Mouse (Mus musculus) intestine, embryonic 16.5 days (tissue): Measurements from ENCODE around the gene Xrra1. TPM values are rescaled to one million over a fixed set of nuclear protein-coding genes. Genes with fewer than 3 reads are reported as not detected.
A peak's percentile ranks its signal among the peaks of the same experiment; 100 is the strongest.
"Not testable (repeated sequence)": the region's sequence is repeated elsewhere in the genome, so short reads cannot be mapped to it uniquely, and the experiment has no call there.

Experiments
- ATAC-seq: fragments of 200-750 bp; cut with Nextera tagmentation; 2 replicates; pipeline ENCODE4 v1.8.0; 2017; ENCODE audit warnings: moderate TSS enrichment, moderate library complexity
- H3K27ac ChIP-seq: fragments of 300-500 bp; sonication (generic); 2 replicates; pipeline ENCODE4 v1.5.1; 2014; ENCODE audit warnings: mild to moderate bottlenecking, low read length
- H3K27me3 ChIP-seq: fragments of 300-500 bp; sonication (generic); replicated peaks from 2 replicates; pipeline ENCODE4 v1.6.1; 2014; ENCODE audit warnings: low read length, control low read depth, mixed read lengths; ENCODE audit not compliant: control insufficient read depth, insufficient read depth
- H3K36me3 ChIP-seq: fragments of 300-500 bp; sonication (generic); 2 replicates; pipeline ENCODE4 v1.6.1; 2014; ENCODE audit warnings: low read length, control low read depth; ENCODE audit not compliant: control insufficient read depth, insufficient read depth
- H3K4me1 ChIP-seq: fragments of 300-500 bp; sonication (generic); 2 replicates; pipeline ENCODE4 v1.6.1; 2014; ENCODE audit warnings: low read length, control low read depth, mixed read lengths; ENCODE audit not compliant: control insufficient read depth, insufficient read depth
- H3K4me2 ChIP-seq: fragments of 300-500 bp; sonication (generic); 2 replicates; pipeline ENCODE4 v1.6.1; 2014; ENCODE audit warnings: low read depth, low read length, control low read depth
- H3K4me3 ChIP-seq: fragments of 300-500 bp; sonication (generic); 2 replicates; pipeline ENCODE4 v1.5.1; 2014; ENCODE audit warnings: mild to moderate bottlenecking, low read length
- H3K9ac ChIP-seq: fragments of 300-500 bp; sonication (generic); 2 replicates; pipeline ENCODE4 v1.6.1; 2014; ENCODE audit warnings: low read depth, low read length
- H3K9me3 ChIP-seq: fragments of 300-500 bp; sonication (generic); 2 replicates; pipeline ENCODE4 v1.6.1; 2016; ENCODE audit warnings: low read length, control low read depth; ENCODE audit not compliant: control insufficient read depth
- WGBS: fragments of 180-500 bp; shearing (Covaris S2); extraction: QIAGEN DNeasy Blood & Tissue Kit; methylation state at CpG from one replicate; pipeline ENCODE4 v1.1.7; 2014; 5-methylcytosine and 5-hydroxymethylcytosine counted together
- polyA plus RNA-seq: library from polyadenylated mRNA; unstranded; fragments of >200 nt; fragmentation: Nextera tagmentation; extraction: Ambion mirVana; gene quantifications from 2 replicates; pipeline ENCODE4 v1.2.1, GENCODE M21; 2015

The Xrra1 gene
- polyA plus RNA-seq: 0.11 and 0.12 TPM in 2 replicates

DNA sequence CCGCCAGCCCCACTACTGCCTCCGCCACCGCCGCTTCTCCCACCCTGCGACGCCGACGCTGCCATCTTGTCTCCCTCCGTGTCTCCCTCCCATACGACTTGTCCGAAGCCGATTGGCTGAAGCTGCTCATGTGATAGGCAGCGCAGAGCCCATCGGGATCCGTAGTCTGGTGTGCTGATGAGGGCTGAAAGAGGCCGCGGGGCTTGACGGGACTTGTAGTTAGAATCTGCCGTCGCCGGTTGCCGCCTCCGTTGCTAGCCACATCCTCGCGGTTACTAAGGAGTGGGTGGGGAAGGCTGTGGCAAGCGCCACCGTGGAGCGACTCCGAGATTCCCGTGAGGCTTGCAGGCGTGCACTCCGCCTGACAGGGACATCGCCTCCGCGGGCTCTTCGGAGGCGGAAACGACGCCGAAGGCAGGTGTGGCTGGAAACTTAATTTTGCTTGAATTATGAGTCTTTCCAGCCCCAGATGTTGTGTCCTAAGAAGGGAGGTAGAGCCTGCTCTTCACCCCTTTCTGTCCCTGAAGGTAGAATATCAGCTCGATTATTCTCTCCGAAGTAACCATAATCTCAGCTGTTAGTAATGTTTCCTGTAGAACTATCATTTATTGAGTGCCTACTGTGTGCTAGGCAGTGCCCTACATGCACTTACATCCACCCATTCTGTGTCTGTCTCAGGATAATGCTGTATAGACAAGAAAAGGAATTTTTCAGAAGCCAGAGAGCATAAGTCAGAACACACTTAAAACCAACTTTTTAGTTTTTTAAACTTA lies at the start of gene Xrra1:
Xrra1 (plus strand) TSS at position 304 of the 773 bp plus-strand sequence.
- Histone ChIP-seq H3K36me3 (0 out of 2 replicates have a peak, but pooled peaks cover 4% of the 10 kb centered on the region), H3K9me3 (no peaks in the 10 kb centered on the region), H3K4me3 (peak within 1 kb of the TSS; percentile 76), H3K4me1 (peaks cover 14% of the 10 kb centered on the region), H3K27me3 (no peaks in the 10 kb centered on the region), H3K27ac (peak within 1 kb of the TSS; percentile 24; the same call in 1 of the 2 replicates), H3K4me2 (peak within 1 kb of the TSS; percentile 66), H3K9ac (peak within 1 kb of the TSS; percentile 92)
- WGBS: under 1% methylated on average over 42 of the region's 42 CpGs
- ATAC-seq: peak; percentile 99

DNA sequence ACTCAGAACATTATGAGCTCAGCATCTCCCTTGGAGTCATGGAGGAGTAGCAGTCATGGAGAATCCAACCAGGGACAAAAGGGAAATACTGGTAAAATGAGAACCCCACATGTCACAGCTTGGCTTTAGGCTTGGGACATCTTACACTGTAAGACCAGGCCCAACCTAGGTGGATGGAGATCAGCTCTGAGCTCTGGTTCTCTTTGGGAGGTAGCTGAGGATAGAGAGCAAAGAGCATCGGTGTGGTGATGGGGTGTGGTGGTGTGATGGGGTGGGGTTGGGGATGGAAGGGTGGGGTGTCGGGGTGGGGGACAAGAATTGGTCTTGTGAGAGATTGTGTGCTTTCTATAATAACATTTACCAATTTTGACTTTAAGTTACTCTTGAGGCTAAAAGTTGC lies 48.1 kb upstream of the Xrra1 start:
- H3K4me3 ChIP-seq: no peak overlapping the region
- no peaks in the 10 kb centered on the region for H3K27me3 ChIP-seq
- 89% methylated on average over 2 of the region's 2 CpGs for WGBS
- no peak overlapping the region for H3K4me2 ChIP-seq
- H3K9ac ChIP-seq: no peak overlapping the region
- peaks cover 11% of the 10 kb centered on the region; the same call in 1 of the 2 replicates for H3K9me3 ChIP-seq
- no peak overlapping the region for H3K27ac ChIP-seq
- peaks cover 19% of the 10 kb centered on the region for H3K36me3 ChIP-seq
- no peak for ATAC-seq
- H3K4me1 ChIP-seq: no peaks in the 10 kb centered on the region

DNA sequence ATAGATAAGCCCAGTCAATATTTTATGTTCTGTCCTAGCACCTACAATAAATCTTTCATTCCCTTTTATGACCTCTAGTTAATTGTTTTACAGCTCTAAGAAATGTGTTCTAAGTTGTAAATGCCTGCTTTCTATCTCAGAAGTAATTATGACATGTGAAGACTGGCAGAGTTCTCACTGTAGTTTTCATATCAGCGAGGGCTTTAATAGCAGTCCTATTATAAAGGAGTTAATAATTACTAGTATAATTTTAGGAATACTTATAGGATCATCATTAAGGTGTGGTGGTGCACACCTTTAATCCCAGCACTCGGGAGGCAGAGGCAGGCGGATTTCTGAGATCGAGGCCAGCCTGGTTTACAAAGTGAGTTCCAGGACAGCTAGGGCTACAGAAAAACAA lies 47.3 kb upstream of the Xrra1 start:
- H3K9me3 ChIP-seq: peaks cover 11% of the 10 kb centered on the region; the same call in 1 of the 2 replicates
- H3K4me3 ChIP-seq: no peak overlapping the region
- peaks cover 19% of the 10 kb centered on the region for H3K36me3 ChIP-seq
- H3K27me3 ChIP-seq: no peaks in the 10 kb centered on the region
- no peak overlapping the region for H3K9ac ChIP-seq
- H3K4me1 ChIP-seq: no peaks in the 10 kb centered on the region
- H3K27ac ChIP-seq: no peak overlapping the region
- no peak overlapping the region for H3K4me2 ChIP-seq
- ATAC-seq: peak; percentile 81
- WGBS: 59% methylated on average over 4 of the region's 4 CpGs

DNA sequence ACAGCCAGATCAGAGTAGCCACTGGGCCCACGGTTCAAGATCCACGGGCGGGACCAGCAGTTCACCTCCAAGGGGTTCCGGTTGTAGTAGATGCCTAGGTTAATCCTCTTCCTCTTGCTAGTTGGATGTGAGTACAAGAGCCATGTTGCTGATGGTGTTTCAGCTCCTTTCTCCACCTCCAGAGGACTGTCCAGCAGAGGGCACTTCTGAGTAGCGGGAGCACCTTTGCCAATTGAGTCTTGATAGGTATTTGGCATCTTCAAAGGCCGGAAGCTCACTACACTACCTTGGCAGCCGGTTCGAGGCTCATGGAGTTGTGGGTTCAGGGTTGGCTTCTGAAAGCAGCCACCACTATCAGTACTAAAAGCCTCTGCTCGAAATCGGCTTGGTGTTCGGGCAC lies 45.5 kb upstream of the Xrra1 start:
- ATAC-seq: no peak
- Histone ChIP-seq H3K9me3 (peaks cover 11% of the 10 kb centered on the region; the same call in 1 of the 2 replicates), H3K4me3 (no peak overlapping the region), H3K9ac (no peak overlapping the region), H3K4me1 (no peaks in the 10 kb centered on the region), H3K27me3 (no peaks in the 10 kb centered on the region), H3K4me2 (no peak overlapping the region), H3K36me3 (peaks cover 19% of the 10 kb centered on the region), H3K27ac (no peak overlapping the region)
- 91% methylated on average over 11 of the region's 11 CpGs for WGBS

DNA sequence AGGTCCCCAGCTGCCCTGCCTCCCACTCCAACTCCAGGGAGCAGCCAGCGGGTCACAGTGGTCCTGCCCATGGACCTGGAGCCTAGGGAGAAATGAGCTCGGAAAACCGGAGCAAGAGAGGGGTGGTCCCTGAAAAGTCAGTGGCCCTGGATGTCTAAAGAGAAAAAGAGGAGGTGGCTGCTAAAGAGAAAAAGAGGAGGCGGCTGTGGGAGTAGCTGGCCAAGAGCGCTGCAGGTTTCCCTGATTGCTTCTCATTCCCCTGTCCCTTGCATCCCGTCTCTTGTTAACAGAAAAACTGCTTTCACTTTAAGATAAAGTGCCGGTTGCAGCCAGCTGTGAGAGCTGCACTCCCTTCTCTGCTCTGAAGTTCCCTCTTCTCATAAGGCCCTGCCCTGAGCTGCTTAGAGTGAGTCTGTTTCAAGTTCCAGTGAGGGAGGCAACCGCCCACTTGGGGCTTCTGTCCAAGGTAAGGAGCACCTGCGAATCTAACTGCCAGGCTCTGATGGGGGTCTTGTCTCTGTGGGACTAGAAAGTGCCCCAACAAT lies 40.7 kb upstream of the Xrra1 start:
- not testable (repeated sequence) for ATAC-seq, H3K9ac ChIP-seq, H3K4me2 ChIP-seq, H3K27me3 ChIP-seq, H3K36me3 ChIP-seq, H3K9me3 ChIP-seq, H3K4me1 ChIP-seq, H3K4me3 ChIP-seq, H3K27ac ChIP-seq
- 36% methylated on average over 9 of the region's 9 CpGs for WGBS

DNA sequence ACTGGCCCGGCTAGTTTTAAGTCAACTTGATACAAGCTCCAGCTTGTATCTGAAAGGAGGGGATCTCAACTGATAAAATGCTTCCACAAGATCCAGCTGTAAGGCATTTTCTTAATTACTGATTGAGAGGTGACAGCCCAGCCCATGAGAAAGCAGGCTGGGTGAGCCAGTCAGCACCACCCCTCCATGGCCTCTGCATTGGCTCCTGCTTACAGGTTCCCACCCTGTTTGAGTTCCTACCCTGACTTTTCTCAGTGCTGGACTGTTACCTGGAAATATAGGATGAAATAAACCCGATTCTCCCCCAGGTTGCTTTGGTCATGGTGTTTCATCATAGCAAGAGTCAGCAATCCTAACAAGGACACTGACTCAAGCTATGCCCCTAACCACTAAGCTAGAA lies 37.0 kb upstream of the Xrra1 start:
- no peak overlapping the region for H3K27ac ChIP-seq
- H3K9me3 ChIP-seq: no peaks in the 10 kb centered on the region

DNA sequence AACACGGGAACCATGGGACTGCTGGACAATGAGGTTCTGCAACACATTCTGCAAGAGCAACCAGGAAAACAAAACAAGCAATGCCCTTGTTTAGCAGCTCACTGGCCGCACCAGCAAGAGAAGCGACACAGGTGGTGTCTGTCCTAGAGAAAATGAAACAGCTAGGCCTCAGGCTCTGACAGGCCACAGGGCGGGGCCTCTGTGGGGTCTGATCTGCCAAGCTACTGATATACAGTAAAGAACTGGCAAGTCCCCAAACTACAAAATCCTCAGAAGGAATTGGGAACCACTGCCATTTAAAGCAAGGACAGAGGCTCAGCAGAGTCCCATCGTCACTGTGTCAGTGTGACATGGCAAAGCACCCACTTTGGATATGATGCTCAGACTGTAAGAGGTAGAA lies 36.5 kb upstream of the Xrra1 start:
- H3K4me2 ChIP-seq: no peak overlapping the region
- peaks cover 15% of the 10 kb centered on the region for H3K4me1 ChIP-seq
- no peak for ATAC-seq
- H3K9ac ChIP-seq: no peak overlapping the region
- WGBS: 80% methylated on average over 5 of the region's 5 CpGs
- H3K9me3 ChIP-seq: no peaks in the 10 kb centered on the region
- H3K36me3 ChIP-seq: no peaks in the 10 kb centered on the region
- no peak overlapping the region for H3K4me3 ChIP-seq
- H3K27me3 ChIP-seq: no peaks in the 10 kb centered on the region
- H3K27ac ChIP-seq: no peak overlapping the region

More for the DNA sequence above, 37.0 kb upstream of the Xrra1 start:
- Histone ChIP-seq H3K36me3 (no peaks in the 10 kb centered on the region), H3K4me3 (no peak overlapping the region), H3K9ac (no peak overlapping the region), H3K4me2 (no peak overlapping the region), H3K27me3 (no peaks in the 10 kb centered on the region), H3K4me1 (peaks cover 15% of the 10 kb centered on the region)
- WGBS: 79% methylated on average over 2 of the region's 2 CpGs
- ATAC-seq: no peak

DNA sequence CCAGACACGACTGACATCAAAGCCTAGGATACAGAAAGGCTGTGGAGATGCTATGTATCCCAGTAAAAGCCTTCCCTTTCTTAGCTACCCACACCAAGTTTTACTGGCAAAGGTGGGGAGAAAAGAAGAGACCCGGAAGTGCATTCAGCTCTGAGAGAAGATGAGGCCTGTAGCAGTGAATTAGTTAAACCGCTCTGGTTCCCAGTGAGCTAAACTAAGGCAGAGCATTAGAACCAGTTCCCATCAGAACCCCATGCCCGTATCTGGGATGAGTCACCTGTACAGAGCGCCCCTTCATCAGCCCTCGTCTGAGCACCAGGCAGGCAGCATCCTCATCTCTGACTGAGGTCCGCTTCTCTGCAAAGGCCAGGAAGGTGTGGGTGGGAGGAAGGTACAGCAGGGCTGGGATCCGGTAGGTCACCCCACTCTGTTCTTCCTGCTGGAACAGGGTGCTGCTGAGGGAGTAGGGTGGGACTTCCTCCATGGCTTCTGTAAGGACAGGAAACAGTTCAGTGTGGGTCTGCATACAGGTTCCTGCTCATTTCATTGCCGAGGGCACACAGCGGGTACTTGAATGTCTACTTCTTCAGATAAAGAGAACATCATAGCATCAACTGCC lies 35.8 kb upstream of the Xrra1 start:
- H3K27ac ChIP-seq: no peak overlapping the region
- no peaks in the 10 kb centered on the region for H3K36me3 ChIP-seq
- ATAC-seq: no peak
- 88% methylated on average over 10 of the region's 10 CpGs for WGBS
- H3K27me3 ChIP-seq: no peaks in the 10 kb centered on the region
- no peaks in the 10 kb centered on the region for H3K9me3 ChIP-seq
- no peak overlapping the region for H3K4me3 ChIP-seq
- H3K4me1 ChIP-seq: peaks cover 15% of the 10 kb centered on the region
- H3K4me2 ChIP-seq: no peak overlapping the region
- H3K9ac ChIP-seq: no peak overlapping the region

DNA sequence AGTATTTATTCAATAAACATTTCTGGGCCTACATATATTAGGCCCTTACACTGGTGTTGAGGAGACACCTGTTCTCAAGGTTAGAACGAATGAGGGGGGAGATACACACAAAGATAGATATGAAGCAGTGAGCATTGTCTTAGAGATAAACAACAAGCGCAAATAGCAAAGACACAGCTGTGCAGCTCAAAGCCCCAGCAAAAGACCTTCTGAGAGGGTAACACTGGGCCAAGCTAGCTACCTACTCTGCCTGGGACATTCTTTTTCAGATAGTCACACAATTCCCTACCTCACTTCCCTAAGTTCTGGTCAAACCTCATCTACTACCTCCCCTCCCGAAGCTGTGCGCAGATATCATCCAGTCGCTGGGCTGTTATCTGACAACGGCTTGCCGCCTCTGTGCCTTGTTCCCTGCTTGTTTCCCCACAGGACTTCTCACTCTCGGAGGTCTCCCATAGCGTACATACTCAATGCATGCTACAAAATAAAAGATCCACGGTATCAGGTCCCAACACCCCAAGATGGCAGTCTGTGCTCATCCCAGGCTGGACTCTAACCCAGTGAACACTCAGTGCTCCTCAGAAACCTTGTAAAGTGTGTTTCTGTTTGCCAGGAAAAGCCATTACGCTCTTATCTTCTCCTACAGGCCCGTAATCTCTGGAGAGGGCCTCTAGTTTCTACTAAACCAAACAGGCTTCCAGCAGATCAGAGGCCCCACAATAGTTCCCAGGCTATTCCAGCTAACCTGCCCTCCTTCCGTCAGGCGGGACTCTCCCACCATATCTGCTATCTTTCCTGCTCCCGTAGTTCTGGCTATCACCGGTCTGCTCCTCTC lies 34.0 kb upstream of the Xrra1 start:
- H3K4me1 ChIP-seq: peaks cover 18% of the 10 kb centered on the region
- no peaks in the 10 kb centered on the region for H3K27me3 ChIP-seq
- H3K4me2 ChIP-seq: peak overlapping the region; percentile 5
- H3K9me3 ChIP-seq: no peaks in the 10 kb centered on the region
- peak overlapping the region; percentile 75 for H3K27ac ChIP-seq
- H3K4me3 ChIP-seq: 0 out of 2 replicates have a peak overlapping the region, but pooled peaks have one; percentile 2
- H3K36me3 ChIP-seq: no peaks in the 10 kb centered on the region
- peak overlapping the region; percentile 15; the same call in 1 of the 2 replicates for H3K9ac ChIP-seq
- ATAC-seq: peak; percentile 88
- WGBS: 57% methylated on average over 16 of the region's 16 CpGs
